Mouse (Mus musculus) adrenal gland, postnatal 36 days (tissue): Measurements from ENCODE around the gene Fbxo2. TPM values are rescaled to one million over a fixed set of nuclear protein-coding genes. Genes with fewer than 3 reads are reported as not detected.
"Not testable (repeated sequence)": the region's sequence is repeated elsewhere in the genome, so short reads cannot be mapped to it uniquely, and the experiment has no call there.

ENCODE experiments used
- DNase-seq, 2 experiments: peaks; one replicate each; pipeline ENCODE4 v3.0.0; 2021; ENCODE audit warnings: mixed read lengths in 1 of 2
- long read RNA-seq, 2 experiments: library from polyadenylated mRNA; stranded (forward); transcript quantifications; one replicate each; pipeline ENCODE4 v2.0.0; 2021; ENCODE audit warnings: borderline sequencing depth in 2 of 2
- total RNA-seq, 2 experiments: library from RNA; stranded (reverse); gene quantifications; 2 replicates each; pipeline ENCODE4 v1.2.3; 2021

Fbxo2 gene
- 1 to 10 TPM; 3.9 to 5.1 TPM for total RNA-seq
- long read RNA-seq, experiment 1, transcript Fbxo2-201 (6 exons, 1,288 nt) = major isoform, 11 of 14 reads
- long read RNA-seq, experiment 1, partial matches to known transcripts = 1 of 14 reads
- long read RNA-seq, experiment 1, other reads (novel, unspliced or antisense) = 2 of 14 reads
- long read RNA-seq, experiment 2, partial matches to known transcripts = 1 of 6 reads
- long read RNA-seq, experiment 2, other reads (novel, unspliced or antisense) = 1 of 6 reads

GRCm38 (mm10) chr4:148160436-148161390 is at the start of gene Fbxo2, which contains the start of gene Fbxo44:
Gene Fbxo2, plus strand, starts transcription at chr4:148160621.
Gene Fbxo44, minus strand, starts transcription at chr4:148160482.
- peak; percentile 48 to 68 for DNase-seq

- no peak for DNase-seq
Measured at GRCm38 (mm10) chr4:148112519-148112918, 47.9 kb upstream of the Fbxo2 start.

GRCm38 (mm10) chr4:148114758-148115391 is 45.5 kb upstream of the Fbxo2 start:
- peak; percentile 87 for DNase-seq

- peak; percentile 40 to 61 for DNase-seq
Measured at GRCm38 (mm10) chr4:148115467-148115866, 45.0 kb upstream of the Fbxo2 start.

- no peak for DNase-seq
Measured at GRCm38 (mm10) chr4:148116657-148117056, 43.8 kb upstream of the Fbxo2 start.

GRCm38 (mm10) chr4:148117392-148117791 is 43.0 kb upstream of the Fbxo2 start:
- no peak for DNase-seq

GRCm38 (mm10) chr4:148119578-148119977 is 40.8 kb upstream of the Fbxo2 start:
- not testable (repeated sequence) for DNase-seq

- no peak for DNase-seq
Measured at GRCm38 (mm10) chr4:148120555-148120954, 39.9 kb upstream of the Fbxo2 start.

GRCm38 (mm10) chr4:148121362-148121761 is 39.1 kb upstream of the Fbxo2 start:
- no peak for DNase-seq

- DNase-seq = no peak
Measured at GRCm38 (mm10) chr4:148121982-148122693, 38.3 kb upstream of the Fbxo2 start.

- no peak for DNase-seq
Measured at GRCm38 (mm10) chr4:148122694-148123066, 37.7 kb upstream of the Fbxo2 start.

- DNase-seq = no peak
Measured at GRCm38 (mm10) chr4:148128241-148128640, 32.2 kb upstream of the Fbxo2 start.

- DNase-seq = no peak
Measured at GRCm38 (mm10) chr4:148128672-148129071, 31.7 kb upstream of the Fbxo2 start.

GRCm38 (mm10) chr4:148130133-148130532 is 30.3 kb upstream of the Fbxo2 start, which contains the start of gene Mad2l2:
Gene Mad2l2, plus strand, starts transcription at chr4:148130384.
- DNase-seq = no peak

- DNase-seq = peak; percentile 59 to 74
Measured at GRCm38 (mm10) chr4:148130561-148131413, 29.6 kb upstream of the Fbxo2 start, which contains the start of gene Draxin. Gene Draxin, minus strand, starts transcription at chr4:148130698.

GRCm38 (mm10) chr4:148131497-148132081 is 28.8 kb upstream of the Fbxo2 start:
- DNase-seq = no peak

GRCm38 (mm10) chr4:148134988-148135387 is 25.4 kb upstream of the Fbxo2 start:
- no peak for DNase-seq

- no peak for DNase-seq
Measured at GRCm38 (mm10) chr4:148137503-148137902, 22.9 kb upstream of the Fbxo2 start.

GRCm38 (mm10) chr4:148139767-148140097 is 20.7 kb upstream of the Fbxo2 start:
- DNase-seq = no peak
